Mouse (Mus musculus) midbrain, embryonic 16.5 days (tissue): ENCODE data around the gene Olfr373. TPM values are rescaled to one million over a fixed set of nuclear protein-coding genes. Genes with fewer than 3 reads are reported as not detected.
"Not testable (repeated sequence)": the region's sequence is repeated elsewhere in the genome, so short reads cannot be mapped to it uniquely, and the experiment has no call there.

Experiments used
- ATAC-seq: fragments of 200-750 bp; cut with Nextera tagmentation; 2 replicates; pipeline ENCODE4 v1.8.0; 2017; ENCODE audit warnings: moderate TSS enrichment
- H3K27ac ChIP-seq: fragments of 300-500 bp; sonication (generic); 2 replicates; pipeline ENCODE4 v1.5.1; 2014; ENCODE audit warnings: mild to moderate bottlenecking, low read length, mixed read lengths
- H3K27me3 ChIP-seq: fragments of 300-500 bp; sonication (generic); 2 replicates; pipeline ENCODE4 v1.6.1; 2014; ENCODE audit warnings: low read depth, low read length, mixed read lengths; ENCODE audit not compliant: control insufficient read depth, insufficient read depth
- H3K36me3 ChIP-seq: fragments of 300-500 bp; sonication (generic); 2 replicates; pipeline ENCODE4 v1.6.1; 2014; ENCODE audit warnings: mild to moderate bottlenecking, low read length, moderate library complexity, mixed read lengths; ENCODE audit not compliant: control insufficient read depth, insufficient read depth
- H3K4me1 ChIP-seq: fragments of 300-500 bp; sonication (generic); 2 replicates; pipeline ENCODE4 v1.6.1; 2014; ENCODE audit warnings: mild to moderate bottlenecking, low read length, mixed read lengths; ENCODE audit not compliant: control insufficient read depth, insufficient read depth
- H3K4me2 ChIP-seq: fragments of 300-500 bp; sonication (generic); 2 replicates; pipeline ENCODE4 v1.6.1; 2014; ENCODE audit warnings: mild to moderate bottlenecking, low read length, mixed read lengths
- H3K4me3 ChIP-seq: fragments of 300-500 bp; sonication (generic); 2 replicates; pipeline ENCODE4 v1.5.1; 2014; ENCODE audit warnings: low read depth, mild to moderate bottlenecking, low read length, moderate library complexity, mixed read lengths
- H3K9ac ChIP-seq: fragments of 300-500 bp; sonication (generic); 2 replicates; pipeline ENCODE4 v1.6.1; 2014; ENCODE audit warnings: low read depth, low read length, mixed read lengths
- H3K9me3 ChIP-seq: fragments of 300-500 bp; sonication (generic); replicated peaks from 2 replicates; pipeline ENCODE4 v1.6.1; 2014; ENCODE audit warnings: mild to moderate bottlenecking, low read length, mixed read lengths; ENCODE audit not compliant: control insufficient read depth, poor library complexity, severe bottlenecking
- WGBS: fragments of 180-500 bp; shearing (Covaris S2); extraction: QIAGEN DNeasy Blood & Tissue Kit; methylation state at CpG from one replicate; pipeline ENCODE4 v1.1.7; 2014; 5-methylcytosine and 5-hydroxymethylcytosine counted together
- polyA plus RNA-seq: library from polyadenylated mRNA; unstranded; fragments of >200 nt; fragmentation: Nextera tagmentation; extraction: Ambion mirVana; gene quantifications from 2 replicates; pipeline ENCODE4 v1.2.1, GENCODE M21; 2015

Gene Olfr373
- polyA plus RNA-seq, 1 experiment from 2014 or later = not detected

GRCm38 (mm10) chr8:72099377-72100103 lies 16.6 kb downstream of the Olfr373 start:
- not testable (repeated sequence) for H3K9ac ChIP-seq, H3K4me2 ChIP-seq, H3K27ac ChIP-seq, H3K36me3 ChIP-seq, ATAC-seq, H3K27me3 ChIP-seq, H3K9me3 ChIP-seq, H3K4me1 ChIP-seq, H3K4me3 ChIP-seq
- WGBS = 71% methylated on average over 6 of the region's 7 CpGs

DNA sequence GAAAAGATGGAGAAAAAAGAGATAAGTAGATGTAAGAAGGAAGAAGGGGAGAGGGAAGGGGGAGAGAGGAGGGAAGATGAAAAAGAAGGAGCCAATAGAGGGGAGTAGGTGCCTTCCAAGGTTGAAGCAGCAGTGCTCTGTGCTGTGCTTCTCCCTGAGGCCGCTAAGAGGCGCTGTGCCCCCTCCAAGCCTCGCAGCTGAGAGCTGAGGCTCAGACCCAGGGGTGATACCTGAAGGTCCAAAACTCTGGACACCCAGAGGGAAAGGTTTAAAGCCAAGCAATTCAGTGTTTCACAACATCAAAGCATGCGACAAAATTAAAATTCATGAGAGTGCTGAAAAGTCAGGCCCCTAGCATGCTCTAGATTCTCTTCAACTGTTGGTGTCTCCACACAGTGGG lies 22.2 kb downstream of the Olfr373 start:
- Histone ChIP-seq H3K9me3 (no peaks in the 10 kb centered on the region), H3K4me2 (no peak overlapping the region), H3K4me3 (no peak overlapping the region), H3K36me3 (no peaks in the 10 kb centered on the region), H3K4me1 (no peaks in the 10 kb centered on the region), H3K27ac (no peak overlapping the region), H3K9ac (no peak overlapping the region), H3K27me3 (no peaks in the 10 kb centered on the region)
- no peak for ATAC-seq
- WGBS = 27% methylated on average over 4 of the region's 4 CpGs

- H3K27me3 ChIP-seq = no peaks in the 10 kb centered on the region
- no peak within 1 kb of the TSS for H3K4me2 ChIP-seq
- no peaks in the 10 kb centered on the region for H3K36me3 ChIP-seq
- no peak within 1 kb of the TSS for H3K9ac ChIP-seq
- ATAC-seq = no peak
- no peaks in the 10 kb centered on the region for H3K4me1 ChIP-seq
- WGBS = 89% methylated on average over 3 of the region's 3 CpGs
- H3K27ac ChIP-seq = no peak within 1 kb of the TSS
- H3K9me3 ChIP-seq = no peaks in the 10 kb centered on the region
- no peak within 1 kb of the TSS for H3K4me3 ChIP-seq
Observed at GRCm38 (mm10) chr8:72106740-72107139, 23.8 kb downstream of the Olfr373 start, which contains the start of gene Olfr374. Gene Olfr374 (plus strand): TSS chr8:72107040.

DNA sequence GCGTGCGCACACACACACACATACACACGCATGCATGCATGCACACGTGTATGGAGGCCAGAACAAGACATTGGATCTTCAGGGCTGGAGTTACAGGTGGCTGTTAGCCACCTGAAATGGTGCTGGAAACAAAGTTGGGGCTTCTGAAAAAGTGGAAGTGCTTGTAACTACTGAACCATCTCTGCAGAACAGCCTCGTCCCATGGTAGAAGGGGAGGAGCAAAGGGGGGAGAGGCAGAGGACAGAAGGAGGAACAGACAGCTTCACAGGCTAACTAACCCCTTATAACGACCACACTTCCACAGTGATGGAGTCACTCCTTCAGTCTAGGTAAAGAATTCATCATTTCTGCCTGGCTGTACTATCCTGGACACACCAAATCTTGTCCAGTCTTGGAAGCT lies 27.9 kb downstream of the Olfr373 start:
- Histone ChIP-seq H3K36me3 (no peaks in the 10 kb centered on the region), H3K4me2 (no peak overlapping the region), H3K27me3 (no peaks in the 10 kb centered on the region), H3K4me3 (no peak overlapping the region), H3K9ac (no peak overlapping the region), H3K4me1 (no peaks in the 10 kb centered on the region), H3K9me3 (no peaks in the 10 kb centered on the region), H3K27ac (no peak overlapping the region)
- WGBS = 81% methylated on average over 6 of the region's 6 CpGs
- ATAC-seq = no peak

GRCm38 (mm10) chr8:72112486-72112885 lies 29.5 kb downstream of the Olfr373 start:
- no peak overlapping the region for H3K27ac ChIP-seq
- WGBS = 73% methylated on average over 3 of the region's 3 CpGs
- no peaks in the 10 kb centered on the region for H3K9me3 ChIP-seq
- no peak for ATAC-seq
- no peaks in the 10 kb centered on the region for H3K36me3 ChIP-seq
- no peak overlapping the region for H3K4me3 ChIP-seq
- H3K9ac ChIP-seq = no peak overlapping the region
- H3K27me3 ChIP-seq = no peaks in the 10 kb centered on the region
- no peaks in the 10 kb centered on the region for H3K4me1 ChIP-seq
- no peak overlapping the region for H3K4me2 ChIP-seq

- WGBS = 92% methylated on average over 2 of the region's 2 CpGs
- Histone ChIP-seq H3K4me2 (no peak overlapping the region), H3K4me1 (no peaks in the 10 kb centered on the region), H3K27ac (no peak overlapping the region), H3K27me3 (no peaks in the 10 kb centered on the region), H3K9me3 (no peaks in the 10 kb centered on the region), H3K4me3 (no peak overlapping the region), H3K9ac (no peak overlapping the region), H3K36me3 (no peaks in the 10 kb centered on the region)
- no peak for ATAC-seq
Observed at GRCm38 (mm10) chr8:72115202-72115601, 32.2 kb downstream of the Olfr373 start.

DNA sequence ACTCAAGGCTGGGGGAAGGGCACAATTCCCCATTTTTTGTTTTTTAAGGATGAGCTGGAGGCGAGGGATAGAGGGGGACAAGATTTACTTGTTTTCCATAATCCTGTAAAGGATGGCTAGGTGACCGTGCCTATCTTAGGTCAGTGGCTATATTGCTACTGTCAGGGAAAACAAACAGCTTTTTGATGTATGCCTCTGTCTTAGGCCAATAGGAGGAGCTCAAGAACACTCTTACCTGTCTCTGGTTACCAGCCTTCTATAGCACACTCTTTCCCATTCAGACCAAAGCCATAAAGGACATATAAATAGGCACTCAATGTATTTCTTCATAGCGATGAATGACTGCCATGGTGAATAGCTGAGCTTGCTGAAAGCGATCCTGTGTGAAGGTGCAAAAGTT lies 35.6 kb downstream of the Olfr373 start:
- Histone ChIP-seq H3K4me1 (no peaks in the 10 kb centered on the region), H3K36me3 (no peaks in the 10 kb centered on the region), H3K27me3 (no peaks in the 10 kb centered on the region), H3K4me2 (no peak overlapping the region), H3K9ac (no peak overlapping the region), H3K27ac (no peak overlapping the region), H3K4me3 (no peak overlapping the region), H3K9me3 (no peaks in the 10 kb centered on the region)
- no peak for ATAC-seq
- 52% methylated on average over 4 of the region's 4 CpGs for WGBS

DNA sequence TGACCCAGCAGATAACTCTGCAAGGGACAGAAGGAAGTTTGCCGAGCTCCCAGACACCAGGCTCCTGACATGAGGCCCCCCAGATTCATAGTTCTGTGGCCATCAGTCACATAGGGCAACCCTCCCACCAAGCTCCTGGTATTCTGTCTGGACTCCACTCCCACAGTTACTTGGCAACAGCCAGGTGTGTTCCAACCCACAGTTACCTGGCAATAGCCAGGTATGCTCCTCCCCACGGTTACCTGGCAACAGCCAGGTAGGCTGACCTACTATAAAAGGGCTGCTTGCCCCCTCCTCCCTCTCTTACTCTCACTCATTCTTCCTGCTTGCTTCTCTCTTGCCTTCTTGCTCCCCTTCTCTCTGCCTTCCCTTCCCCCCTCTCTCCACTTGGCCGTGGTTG lies 38.5 kb downstream of the Olfr373 start:
- not testable (repeated sequence) for H3K27me3 ChIP-seq, H3K27ac ChIP-seq, H3K4me2 ChIP-seq, H3K9me3 ChIP-seq, H3K36me3 ChIP-seq, ATAC-seq, H3K9ac ChIP-seq, H3K4me1 ChIP-seq, H3K4me3 ChIP-seq
- WGBS = 63% methylated on average over 3 of the region's 3 CpGs

GRCm38 (mm10) chr8:72121997-72122396 lies 39.0 kb downstream of the Olfr373 start:
- no peak for ATAC-seq
- no peak overlapping the region for H3K4me3 ChIP-seq
- H3K9ac ChIP-seq = no peak overlapping the region
- 26% methylated on average over 1 of the region's 1 CpGs for WGBS
- H3K27me3 ChIP-seq = no peaks in the 10 kb centered on the region
- H3K4me1 ChIP-seq = no peaks in the 10 kb centered on the region
- no peak overlapping the region for H3K4me2 ChIP-seq
- no peaks in the 10 kb centered on the region for H3K9me3 ChIP-seq
- no peak overlapping the region for H3K27ac ChIP-seq
- H3K36me3 ChIP-seq = no peaks in the 10 kb centered on the region
